Mouse (Mus musculus) mesoderm, embryonic 11.5 days (tissue): ENCODE data around the gene Prrx2.

Experiments
- DNase-seq: peaks from one replicate; pipeline ENCODE4 v3.0.0-alpha.2; 2012; ENCODE audit warnings: low read depth, low spot score

The Prrx2 gene

GRCm38 (mm10) chr2:30834373-30835022, at the start of gene Prrx2:
Gene Prrx2, plus strand, starts transcription at chr2:30834972.
- no peak for DNase-seq

- no peak for DNase-seq
These were observed 47.3 kb upstream of the Prrx2 start for GRCm38 (mm10) chr2:30787466-30787865.

- DNase-seq = no peak
These were observed 42.7 kb upstream of the Prrx2 start for GRCm38 (mm10) chr2:30792061-30792460.

DNA sequence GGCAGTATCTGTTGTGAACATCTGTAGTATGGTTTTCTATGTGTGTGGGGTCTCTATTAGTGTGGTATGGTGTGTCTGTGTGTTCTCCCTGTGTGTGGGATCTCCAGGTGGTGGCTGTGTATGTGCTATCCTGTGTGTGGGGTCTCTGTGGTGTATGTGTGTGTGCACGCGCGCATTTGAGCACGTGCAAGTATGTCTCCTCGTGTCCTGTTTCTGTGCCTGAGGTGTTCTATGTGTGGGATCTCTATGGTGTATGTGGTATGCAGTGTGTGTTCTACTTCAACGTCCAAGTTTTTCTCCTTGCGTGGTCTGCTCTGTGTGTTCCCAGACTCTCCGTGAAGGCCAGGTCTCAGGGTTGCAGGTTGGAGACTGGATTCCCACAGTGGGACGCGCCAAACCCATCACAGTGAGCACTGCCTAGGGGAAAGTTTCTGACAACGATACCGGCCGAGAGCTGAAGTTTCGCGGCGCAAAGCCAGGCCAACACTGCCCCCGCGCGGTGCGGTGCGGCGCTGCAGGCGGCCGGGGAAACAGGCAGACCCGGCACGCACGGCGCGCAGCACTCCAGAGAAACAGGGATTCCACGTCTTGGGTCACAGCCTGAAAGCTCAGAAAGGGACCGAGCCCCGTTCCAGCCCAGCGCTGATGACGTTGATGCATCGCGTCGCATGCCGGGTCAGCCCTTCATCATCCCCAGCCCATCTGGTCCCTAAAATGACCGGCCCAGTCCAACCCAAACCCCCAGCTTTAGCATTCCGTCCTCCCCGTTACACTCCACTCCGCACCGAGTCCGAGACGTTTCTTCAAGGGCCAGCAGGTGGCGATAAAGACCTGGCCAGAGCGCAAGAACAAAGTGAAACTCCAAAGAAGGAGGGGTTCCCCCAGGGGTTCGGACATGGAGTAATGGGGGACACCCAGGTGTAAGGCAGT, 40.3 kb upstream of the Prrx2 start:
- DNase-seq = peak; percentile 94

GRCm38 (mm10) chr2:30795271-30795888, 39.4 kb upstream of the Prrx2 start:
- DNase-seq = no peak

GRCm38 (mm10) chr2:30795889-30796275, 38.9 kb upstream of the Prrx2 start:
- no peak for DNase-seq

- peak; percentile 89 for DNase-seq
These were observed 38.4 kb upstream of the Prrx2 start for GRCm38 (mm10) chr2:30796382-30796781.

GRCm38 (mm10) chr2:30799456-30799855, 35.3 kb upstream of the Prrx2 start:
- no peak for DNase-seq

- no peak for DNase-seq
These were observed 34.1 kb upstream of the Prrx2 start for GRCm38 (mm10) chr2:30800671-30801066.

- DNase-seq = no peak
These were observed 33.5 kb upstream of the Prrx2 start for GRCm38 (mm10) chr2:30801067-30801852.

- no peak for DNase-seq
These were observed 31.2 kb upstream of the Prrx2 start, which contains the start of gene 1700001O22Rik for GRCm38 (mm10) chr2:30803604-30804003. Gene 1700001O22Rik, minus strand, starts transcription at chr2:30803661.

DNA sequence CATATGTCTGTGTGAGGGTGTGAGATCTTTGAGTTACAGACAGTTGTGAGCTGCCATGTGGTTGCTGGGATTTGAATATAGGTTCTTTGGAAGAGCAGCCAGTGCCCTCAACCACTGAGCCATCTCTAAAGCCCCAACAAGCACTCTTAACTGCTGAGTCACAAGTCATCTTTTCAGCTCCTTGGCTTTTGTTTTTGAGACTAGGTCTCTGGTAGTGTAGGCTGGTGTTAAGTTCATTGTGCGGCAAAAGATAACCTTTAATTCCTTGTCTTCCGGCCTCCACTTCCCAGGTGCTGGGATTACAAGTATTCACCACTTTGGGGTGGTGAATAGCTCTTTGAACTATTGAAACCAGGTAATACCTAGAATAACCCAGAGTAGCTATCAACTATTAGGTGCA, 28.8 kb upstream of the Prrx2 start:
- no peak for DNase-seq

DNA sequence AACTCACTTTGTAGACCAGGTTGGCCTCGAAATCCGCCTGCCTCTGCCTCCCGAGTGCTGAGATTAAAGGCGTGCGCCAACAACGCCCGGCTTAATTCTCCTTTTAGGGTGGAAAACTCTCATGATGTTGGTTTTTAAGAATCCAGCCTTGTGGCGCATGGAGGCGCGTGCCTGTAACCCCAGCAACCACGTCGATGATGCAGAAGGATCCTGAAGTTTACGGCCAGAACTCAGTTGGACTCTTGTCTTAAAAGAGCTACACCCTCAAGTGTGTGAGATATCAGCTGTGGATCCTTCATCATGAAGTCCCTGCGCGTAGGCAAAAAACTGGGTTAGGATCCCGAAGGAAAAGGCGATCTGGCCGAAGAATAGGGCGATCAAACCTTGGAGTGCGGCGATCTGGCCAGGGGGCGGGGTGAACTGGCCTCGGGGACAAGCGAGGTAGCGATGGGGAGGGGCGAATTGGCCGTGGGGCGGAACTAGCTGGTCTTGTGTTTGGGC, 27.6 kb upstream of the Prrx2 start:
- DNase-seq = no peak

- peak; percentile 100 for DNase-seq
These were observed 27.0 kb upstream of the Prrx2 start, which contains the start of gene Ntmt1 for GRCm38 (mm10) chr2:30807648-30808295. Gene Ntmt1, plus strand, starts transcription at chr2:30807826.

- DNase-seq = no peak
These were observed 26.5 kb upstream of the Prrx2 start for GRCm38 (mm10) chr2:30808296-30808655.

GRCm38 (mm10) chr2:30809503-30809902, 25.3 kb upstream of the Prrx2 start:
- no peak for DNase-seq

- DNase-seq = no peak
These were observed 24.2 kb upstream of the Prrx2 start for GRCm38 (mm10) chr2:30810573-30810972.

DNA sequence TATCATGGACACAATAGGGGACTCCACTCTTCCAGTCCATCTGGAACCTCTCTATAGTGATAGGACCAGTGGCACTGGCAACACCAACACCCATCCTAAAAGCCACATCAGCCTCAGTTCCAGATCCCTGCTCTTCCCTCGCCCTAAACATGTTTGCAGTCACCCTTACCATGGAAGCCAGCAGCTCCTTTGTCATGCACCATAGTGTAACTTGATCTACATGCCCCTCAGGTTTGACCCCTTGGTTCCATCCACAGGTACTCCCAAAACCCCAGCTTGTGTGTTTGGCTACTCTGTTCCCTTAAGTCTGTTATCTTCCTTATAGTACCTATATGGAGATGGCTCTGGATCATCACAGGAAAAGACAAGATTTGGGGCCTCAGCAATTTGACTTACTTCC, 18.4 kb upstream of the Prrx2 start:
- DNase-seq = no peak

- no peak for DNase-seq
These were observed 14.9 kb upstream of the Prrx2 start for GRCm38 (mm10) chr2:30819873-30820272.

DNA sequence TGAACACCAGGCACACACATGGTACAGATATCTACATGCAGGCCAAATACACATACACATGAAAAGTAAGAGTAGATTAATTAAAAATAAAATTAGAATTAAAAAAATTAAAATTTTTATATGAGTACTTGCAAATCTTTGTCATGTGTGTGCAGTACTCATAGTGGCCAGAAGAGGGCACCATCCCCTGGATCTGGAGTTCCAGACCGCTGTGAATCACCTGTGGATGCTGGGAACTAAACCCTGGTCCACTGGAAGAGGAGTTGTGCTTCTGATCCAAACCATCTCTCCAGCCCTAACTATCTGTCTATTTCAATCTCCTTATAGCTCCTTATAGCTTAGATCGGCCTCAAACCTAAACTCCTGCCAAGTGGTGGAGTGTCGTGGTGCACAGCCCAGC, 13.7 kb upstream of the Prrx2 start:
- DNase-seq = no peak

- no peak for DNase-seq
These were observed 12.3 kb upstream of the Prrx2 start for GRCm38 (mm10) chr2:30822460-30822859.
